Mouse (Mus musculus) liver, embryonic 11.5 days (tissue): Measurements from ENCODE around the gene Gm973. TPM values are rescaled to one million over a fixed set of nuclear protein-coding genes. Genes with fewer than 3 reads are reported as not detected.

Experiments
- ATAC-seq: fragments of 200-750 bp; cut with Nextera tagmentation; replicated peaks from 2 replicates; pipeline ENCODE4 v1.8.0; 2017; ENCODE audit warnings: moderate number of reproducible peaks, mild to moderate bottlenecking, moderate TSS enrichment, moderate library complexity; ENCODE audit not compliant: low FRiP score
- DNase-seq: peaks from one replicate; pipeline ENCODE4 v3.0.0-alpha.2; 2017; ENCODE audit warnings: low spot score
- H3K27ac ChIP-seq: fragments of 300-500 bp; sonication (generic); 2 replicates; pipeline ENCODE4 v1.5.1; 2014; ENCODE audit warnings: mild to moderate bottlenecking, low read depth, low read length, control low read depth
- H3K27me3 ChIP-seq: fragments of 300-500 bp; sonication (generic); replicated peaks from 2 replicates; pipeline ENCODE4 v1.6.1; 2014; ENCODE audit warnings: low read length, mixed read lengths; ENCODE audit not compliant: control insufficient read depth, insufficient read depth
- H3K36me3 ChIP-seq: fragments of 300-500 bp; sonication (generic); 2 replicates; pipeline ENCODE4 v1.6.1; 2014; ENCODE audit warnings: mild to moderate bottlenecking, low read length, moderate library complexity, mixed read lengths; ENCODE audit not compliant: control insufficient read depth, insufficient read depth
- H3K4me1 ChIP-seq: fragments of 300-500 bp; sonication (generic); replicated peaks from 2 replicates; pipeline ENCODE4 v1.6.1; 2014; ENCODE audit warnings: low read length, mixed read lengths; ENCODE audit not compliant: control insufficient read depth, insufficient read depth
- H3K4me2 ChIP-seq: fragments of 300-500 bp; sonication (generic); 2 replicates; pipeline ENCODE4 v1.6.1; 2014; ENCODE audit warnings: mild to moderate bottlenecking, control low read depth, moderate library complexity
- H3K4me3 ChIP-seq: fragments of 300-500 bp; sonication (generic); 2 replicates; pipeline ENCODE4 v1.5.1; 2014; ENCODE audit warnings: low read depth, low read length, control low read depth
- H3K9ac ChIP-seq: fragments of 300-500 bp; sonication (generic); 2 replicates; pipeline ENCODE4 v1.6.1; 2014; ENCODE audit warnings: low read depth, low read length, control low read depth
- H3K9me3 ChIP-seq: fragments of 300-500 bp; sonication (generic); 2 replicates; pipeline ENCODE4 v1.6.1; 2016; ENCODE audit warnings: low read length, inconsistent platforms, mixed read lengths; ENCODE audit not compliant: control insufficient read depth
- WGBS: fragments of 180-500 bp; shearing (Covaris S2); extraction: QIAGEN DNeasy Blood & Tissue Kit; methylation state at CpG from one replicate; pipeline ENCODE4 v1.1.7; 2014; 5-methylcytosine and 5-hydroxymethylcytosine counted together
- polyA plus RNA-seq: library from polyadenylated mRNA; unstranded; fragments of >200 nt; fragmentation: Nextera tagmentation; extraction: Ambion mirVana; gene quantifications from 2 replicates; pipeline ENCODE4 v1.2.1, GENCODE M21; 2014

The Gm973 gene
- polyA plus RNA-seq, 1 experiment from 2014 or later = 0.22 TPM

DNA sequence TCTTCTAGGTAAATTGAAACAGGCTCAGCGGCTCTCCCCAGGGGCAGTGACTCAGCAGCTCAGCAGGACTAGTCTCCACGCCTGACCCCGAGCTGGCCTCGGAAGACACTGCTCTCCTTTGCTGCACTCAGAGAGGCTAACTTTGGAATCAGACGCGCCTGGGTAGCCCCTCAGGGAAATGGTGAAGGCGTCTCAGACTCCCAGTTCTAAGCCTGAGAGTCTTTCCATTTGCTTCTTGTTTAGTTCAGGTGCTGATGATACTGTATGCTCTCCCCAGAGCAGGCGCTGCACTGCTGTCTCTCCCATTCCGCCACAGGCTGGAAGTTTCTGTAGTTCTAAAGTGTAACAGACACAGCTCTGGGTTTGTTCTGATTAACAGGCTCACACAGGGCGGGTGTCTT is 28.4 kb upstream of the Gm973 start:
- H3K4me2 ChIP-seq = peak overlapping the region; percentile 60
- 0 out of 2 replicates have a peak overlapping the region, but pooled peaks have one; percentile 19 for H3K4me3 ChIP-seq
- H3K27me3 ChIP-seq = peaks cover 12% of the 10 kb centered on the region
- 12% methylated on average over 10 of the region's 10 CpGs for WGBS
- H3K4me1 ChIP-seq = peaks cover 56% of the 10 kb centered on the region
- peak overlapping the region; percentile 53; the same call in 1 of the 2 replicates for H3K9ac ChIP-seq
- ATAC-seq (0 out of 2 replicates have a peak, but pooled peaks have one; percentile 21), DNase-seq (peak; percentile 45)
- H3K27ac ChIP-seq = peak overlapping the region; percentile 60
- peaks cover 2% of the 10 kb centered on the region; the same call in 1 of the 2 replicates for H3K36me3 ChIP-seq
- H3K9me3 ChIP-seq = no peaks in the 10 kb centered on the region

DNA sequence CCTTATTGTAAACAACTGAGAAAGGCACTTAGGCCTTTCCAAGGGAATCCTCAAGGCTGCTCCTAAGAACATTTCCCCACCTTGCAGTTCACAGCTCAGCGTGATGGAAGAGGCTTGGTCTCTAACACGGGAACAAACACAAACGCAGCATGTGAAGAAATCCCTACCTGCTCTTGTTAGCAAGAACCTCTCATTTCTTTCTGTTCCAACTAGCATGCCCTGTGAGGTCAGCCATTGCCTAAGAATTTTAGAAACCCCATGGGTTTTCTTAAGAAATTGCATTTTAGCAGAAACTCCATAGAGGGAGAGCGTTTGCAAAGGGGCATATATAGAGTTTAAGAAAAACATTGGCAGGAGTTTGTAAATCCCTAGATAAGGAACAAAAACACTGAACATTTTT is 27.6 kb upstream of the Gm973 start:
- H3K4me3 ChIP-seq = no peak overlapping the region
- H3K4me1 ChIP-seq = peaks cover 52% of the 10 kb centered on the region
- no peak overlapping the region for H3K9ac ChIP-seq
- peaks cover under 1% of the 10 kb centered on the region; the same call in 1 of the 2 replicates for H3K36me3 ChIP-seq
- peaks cover 5% of the 10 kb centered on the region for H3K27me3 ChIP-seq
- H3K4me2 ChIP-seq = no peak overlapping the region
- H3K9me3 ChIP-seq = no peaks in the 10 kb centered on the region
- DNase-seq (no peak), ATAC-seq (no peak)
- no peak overlapping the region; the same call in 1 of the 2 replicates for H3K27ac ChIP-seq
- whole genome bisulfite sequencing = 60% methylated on average over 4 of the region's 4 CpGs

DNA sequence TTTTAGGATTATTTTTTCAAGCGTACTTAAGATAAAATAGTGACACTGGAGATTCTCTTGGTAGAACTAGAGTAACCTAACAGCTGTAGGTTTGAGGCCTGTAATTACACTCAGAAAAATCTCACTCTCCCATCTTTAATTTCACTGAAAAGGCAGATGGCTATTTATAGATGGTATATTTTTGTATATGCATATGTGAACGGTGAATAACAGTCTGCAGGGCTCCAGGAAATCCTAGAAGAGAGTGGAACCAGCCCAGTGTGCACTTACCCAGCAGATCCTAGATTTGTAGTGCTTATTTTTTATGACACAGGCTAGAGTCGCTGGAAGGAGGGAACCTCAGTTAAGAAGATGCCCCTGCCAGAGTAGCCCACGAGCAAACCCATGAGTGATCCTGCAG is 27.1 kb upstream of the Gm973 start:
- H3K27ac ChIP-seq = no peak overlapping the region
- H3K4me2 ChIP-seq = no peak overlapping the region
- no peak overlapping the region for H3K9ac ChIP-seq
- H3K27me3 ChIP-seq = no peaks in the 10 kb centered on the region; the same call in 1 of the 2 replicates
- no peak overlapping the region for H3K4me3 ChIP-seq
- WGBS = 62% methylated on average over 4 of the region's 4 CpGs
- H3K9me3 ChIP-seq = no peaks in the 10 kb centered on the region
- peaks cover 47% of the 10 kb centered on the region for H3K4me1 ChIP-seq
- DNase-seq (no peak), ATAC-seq (no peak)
- H3K36me3 ChIP-seq = no peaks in the 10 kb centered on the region; the same call in 1 of the 2 replicates

DNA sequence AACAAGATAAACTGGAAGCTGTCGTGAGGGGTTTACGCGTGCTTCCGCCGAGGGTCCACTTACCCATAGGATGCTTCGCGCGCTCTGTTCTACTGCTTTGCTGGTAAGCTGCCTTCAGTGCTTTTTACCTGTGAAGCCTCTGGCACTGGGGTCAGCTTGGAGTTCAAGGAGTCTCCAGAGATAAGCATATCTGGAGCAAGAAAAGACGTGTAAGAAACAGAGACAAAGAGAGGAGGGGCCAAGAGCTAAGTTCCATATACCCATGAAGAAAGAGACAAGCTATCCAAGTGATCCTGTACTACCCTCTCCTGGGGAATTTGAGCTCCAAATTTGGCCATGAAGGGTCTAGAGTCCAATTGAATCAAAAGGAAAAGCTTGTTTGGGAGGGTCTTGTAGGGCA is 24.5 kb upstream of the Gm973 start:
- no peaks in the 10 kb centered on the region for H3K27me3 ChIP-seq
- no peaks in the 10 kb centered on the region for H3K9me3 ChIP-seq
- H3K36me3 ChIP-seq = no peaks in the 10 kb centered on the region
- H3K9ac ChIP-seq = 0 out of 2 replicates have a peak overlapping the region, but pooled peaks have one; percentile 36
- H3K27ac ChIP-seq = peak overlapping the region; percentile 34; the same call in 1 of the 2 replicates
- peak; percentile 55 for ATAC-seq
- H3K4me1 ChIP-seq = peaks cover 41% of the 10 kb centered on the region
- no peak for DNase-seq
- peak overlapping the region; percentile 28 for H3K4me2 ChIP-seq
- WGBS = 65% methylated on average over 9 of the region's 9 CpGs
- no peak overlapping the region for H3K4me3 ChIP-seq

DNA sequence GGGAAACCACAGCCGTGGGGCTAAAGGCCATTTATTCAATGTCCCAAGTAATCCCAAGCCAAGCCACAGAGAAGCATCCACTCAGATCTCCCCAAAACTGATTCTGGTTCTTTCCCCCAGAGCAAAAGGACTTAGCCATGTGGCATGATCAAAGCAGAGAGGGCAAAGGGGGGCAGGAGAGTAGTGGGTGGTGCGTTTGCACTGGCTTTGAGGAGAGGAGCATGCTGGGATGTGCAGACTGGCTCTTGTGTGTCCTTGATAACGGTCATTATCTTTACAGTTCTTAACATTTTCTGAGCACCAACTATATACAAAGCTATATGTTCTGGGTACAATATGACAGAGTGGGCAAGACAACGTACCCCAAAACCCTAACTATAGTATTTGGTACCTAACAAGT is 23.6 kb upstream of the Gm973 start:
- H3K27ac ChIP-seq = peak overlapping the region; percentile 34; the same call in 1 of the 2 replicates
- no peaks in the 10 kb centered on the region for H3K9me3 ChIP-seq
- H3K4me1 ChIP-seq = peaks cover 37% of the 10 kb centered on the region
- H3K36me3 ChIP-seq = no peaks in the 10 kb centered on the region
- H3K4me2 ChIP-seq = peak overlapping the region; percentile 28
- H3K9ac ChIP-seq = no peak overlapping the region
- DNase-seq = no peak
- 51% methylated on average over 4 of the region's 4 CpGs for WGBS
- no peak overlapping the region for H3K4me3 ChIP-seq
- ATAC-seq = peak; percentile 87
- no peaks in the 10 kb centered on the region for H3K27me3 ChIP-seq

DNA sequence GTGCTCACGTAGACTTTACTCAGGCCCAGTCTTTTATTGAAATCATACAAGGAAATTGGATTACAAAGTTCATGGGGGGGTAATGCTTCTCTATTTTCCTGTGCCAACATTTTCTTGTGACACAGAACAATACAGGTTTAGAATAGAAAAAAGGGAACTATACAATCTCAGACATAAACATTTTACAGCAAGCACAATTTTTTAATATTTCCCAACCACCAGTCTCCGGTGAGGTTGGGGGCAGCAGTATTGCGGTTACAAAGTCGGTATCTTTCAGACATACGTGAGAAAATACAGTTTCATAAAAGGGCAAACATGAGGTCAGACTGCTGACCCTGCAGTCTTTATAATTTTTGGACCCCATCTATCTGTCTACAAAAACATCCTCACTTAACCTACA is 20.1 kb upstream of the Gm973 start:
- Histone ChIP-seq H3K4me1 (peaks cover 21% of the 10 kb centered on the region), H3K9me3 (no peaks in the 10 kb centered on the region)
- 92% methylated on average over 5 of the region's 5 CpGs for WGBS

DNA sequence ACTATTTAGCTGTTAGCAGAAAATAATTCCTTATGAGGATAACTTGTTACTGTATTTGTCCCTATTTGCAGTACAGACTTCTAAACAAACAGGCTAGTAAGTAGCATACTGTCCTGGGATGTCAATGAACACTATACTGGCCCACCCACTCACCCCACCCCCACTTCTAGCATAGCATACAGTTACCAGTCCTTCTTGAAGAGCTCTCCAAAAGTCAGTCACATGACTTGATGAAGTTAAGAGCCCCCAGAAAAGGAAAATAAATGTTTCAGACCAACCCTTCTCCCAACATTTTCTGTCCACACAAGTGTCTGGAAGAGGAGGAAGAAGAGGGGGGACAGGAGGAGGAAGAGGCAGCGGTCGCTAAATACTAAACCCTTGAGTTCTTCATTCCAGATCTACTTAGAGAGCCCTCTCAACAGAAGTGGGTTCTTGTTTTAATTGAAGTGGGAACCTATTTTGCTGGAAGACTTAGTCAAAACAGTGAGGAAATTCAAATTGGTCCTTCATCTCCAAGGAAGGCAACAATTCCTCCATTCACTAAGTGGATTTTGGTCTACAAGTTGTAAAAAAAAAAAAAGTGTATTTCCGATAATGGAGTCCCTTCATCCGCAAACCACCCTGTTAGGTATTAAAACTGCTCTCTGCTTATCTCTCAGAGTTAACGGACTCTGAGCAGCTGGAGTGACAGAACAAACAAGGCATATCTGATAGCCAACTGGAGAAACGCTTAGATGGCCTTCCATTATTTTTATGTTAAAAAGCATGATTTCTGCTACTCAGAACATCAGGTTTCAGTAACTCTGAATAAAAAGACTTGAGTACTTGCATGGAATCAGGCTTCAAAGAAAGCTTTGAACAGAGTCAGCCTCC is 18.1 kb upstream of the Gm973 start:
- WGBS = 53% methylated on average over 6 of the region's 6 CpGs
- Histone ChIP-seq H3K27ac (peak overlapping the region; percentile 64), H3K27me3 (no peaks in the 10 kb centered on the region), H3K4me3 (no peak overlapping the region), H3K36me3 (no peaks in the 10 kb centered on the region), H3K4me1 (peaks cover 5% of the 10 kb centered on the region; the same call in 1 of the 2 replicates), H3K9me3 (no peaks in the 10 kb centered on the region), H3K9ac (no peak overlapping the region), H3K4me2 (no peak overlapping the region)
- DNase-seq (no peak), ATAC-seq (peak; percentile 77)

More for the DNA sequence above, 20.1 kb upstream of the Gm973 start:
- Histone ChIP-seq H3K4me3 (no peak overlapping the region), H3K36me3 (no peaks in the 10 kb centered on the region), H3K27ac (no peak overlapping the region), H3K27me3 (no peaks in the 10 kb centered on the region), H3K4me2 (no peak overlapping the region), H3K9ac (no peak overlapping the region)
- ATAC-seq (no peak), DNase-seq (no peak)

DNA sequence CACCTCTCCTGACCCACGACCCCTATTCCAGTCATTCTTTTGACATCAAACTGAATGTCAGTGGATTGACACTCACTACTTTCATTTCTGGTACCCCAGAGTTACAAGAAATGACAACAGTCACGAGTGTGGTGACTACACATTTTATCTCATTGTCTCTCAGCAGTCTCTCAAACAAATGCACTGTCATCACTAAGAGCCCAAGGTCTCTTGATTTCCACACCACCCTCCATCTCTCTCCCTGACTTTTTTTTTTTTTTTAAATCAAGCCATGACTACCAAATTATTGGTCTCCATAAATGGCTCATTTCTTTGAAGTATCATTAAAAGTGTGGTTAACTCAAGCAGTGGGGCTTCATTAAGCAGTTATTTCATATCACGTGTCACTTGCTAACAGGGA is 16.7 kb upstream of the Gm973 start:
- H3K4me2 ChIP-seq = no peak overlapping the region
- H3K27ac ChIP-seq = no peak overlapping the region
- WGBS = 70% methylated on average over 3 of the region's 3 CpGs
- H3K4me3 ChIP-seq = no peak overlapping the region
- H3K9me3 ChIP-seq = no peaks in the 10 kb centered on the region
- DNase-seq (no peak), ATAC-seq (no peak)
- H3K4me1 ChIP-seq = 0 out of 2 replicates have a peak, but pooled peaks cover 5% of the 10 kb centered on the region
- H3K36me3 ChIP-seq = no peaks in the 10 kb centered on the region
- H3K9ac ChIP-seq = no peak overlapping the region
- no peaks in the 10 kb centered on the region for H3K27me3 ChIP-seq
